Mouse (Mus musculus): Measurements from ENCODE around the gene Slc44a4. TPM values are rescaled to one million over a fixed set of nuclear protein-coding genes. Genes with fewer than 3 reads are reported as not detected.
A peak's percentile ranks its signal among the peaks of the same experiment; 100 is the strongest.

The Slc44a4 gene
- 0.10 and 0.41 TPM in 2 replicates for polyA plus RNA-seq (2016; fragmentation: Nextera tagmentation; extraction: Ambion mirVana)

DNA sequence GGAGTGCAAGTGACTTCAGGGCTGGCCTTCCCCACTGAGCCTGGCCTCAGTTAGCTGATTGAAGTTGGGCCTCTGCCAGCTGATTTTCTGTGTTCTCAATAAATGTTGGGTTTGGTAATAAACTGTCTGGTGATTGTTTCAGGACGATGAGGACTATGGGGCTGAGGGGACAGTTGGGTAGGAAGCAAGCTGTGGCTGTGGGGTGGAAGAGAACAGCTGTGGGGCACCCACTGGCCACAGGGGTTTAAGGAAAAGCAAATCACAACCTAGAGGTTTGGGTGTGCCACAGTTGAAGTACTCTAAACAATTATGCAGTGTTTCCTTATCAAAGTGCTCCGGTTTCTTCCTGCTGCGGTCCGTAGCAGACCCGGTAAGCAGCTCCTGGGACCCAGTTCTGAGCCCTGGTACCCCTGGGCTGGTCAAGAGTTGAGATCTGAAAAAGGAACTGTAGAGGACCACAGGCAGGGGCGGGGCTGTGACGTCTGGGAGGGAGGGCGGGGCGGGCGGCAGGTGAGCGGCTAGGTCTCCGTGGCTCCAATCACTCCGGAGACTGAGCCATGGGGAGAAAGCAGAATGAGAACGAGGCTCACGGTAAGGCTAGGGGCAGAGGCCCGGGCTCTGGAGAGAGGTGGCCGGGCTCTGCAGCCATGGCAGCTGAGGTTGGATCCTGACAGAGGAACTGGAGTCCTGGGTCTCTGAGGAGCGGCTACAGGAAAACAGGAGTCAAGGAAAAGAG, at the start of gene Slc44a4:
TSS of gene Slc44a4 (plus strand) at position 537 of the 736 bp plus-strand sequence.
- no peaks in the 10 kb centered on the region for H3K27me3 ChIP-seq (ENCODE audit: insufficient read depth, poor library complexity, severe bottlenecking)
- H3K9me3 ChIP-seq: no peaks in the 10 kb centered on the region
- no peak for DNase-seq (ENCODE audit: low spot score)
- H3K36me3 ChIP-seq: peaks cover 47% of the 10 kb centered on the region
- WGBS: 38% methylated on average over 18 of the region's 18 CpGs
- no peak within 1 kb of the TSS; the same call in 1 of the 2 replicates for H3K4me3 ChIP-seq
- peaks cover 23% of the 10 kb centered on the region for H3K4me1 ChIP-seq
- 0 out of 2 replicates have a peak within 1 kb of the TSS, but pooled peaks have one; percentile 2 for H3K27ac ChIP-seq

DNA sequence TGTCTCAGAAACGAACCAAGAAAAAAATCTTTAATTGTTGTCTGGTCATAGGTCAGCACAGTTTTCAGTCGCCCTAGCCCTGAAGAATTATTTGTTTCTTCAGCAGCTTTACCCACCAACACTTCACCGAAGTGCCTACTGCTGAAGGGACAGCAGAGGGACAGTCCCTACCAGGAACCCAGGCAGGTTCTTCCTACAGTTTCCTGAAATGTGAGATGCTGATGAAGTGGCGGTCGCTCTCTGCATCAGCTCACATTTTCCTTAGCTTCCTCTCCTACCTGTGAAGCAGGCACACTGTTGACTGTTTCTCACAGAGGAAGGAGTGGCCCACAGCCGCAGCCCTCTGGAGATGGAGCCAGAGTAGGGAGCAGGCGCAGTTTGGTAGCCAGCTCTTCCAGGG, 48.3 kb upstream of the Slc44a4 start:
- Histone ChIP-seq H3K36me3 (no peaks in the 10 kb centered on the region), H3K27me3 (ENCODE audit: insufficient read depth, poor library complexity, severe bottlenecking) (peaks cover 27% of the 10 kb centered on the region; the same call in 1 of the 2 replicates), H3K4me3 (no peak overlapping the region), H3K9me3 (no peaks in the 10 kb centered on the region), H3K4me1 (no peaks in the 10 kb centered on the region), H3K27ac (no peak overlapping the region)
- 58% methylated on average over 7 of the region's 7 CpGs for WGBS
- no peak for DNase-seq (ENCODE audit: low spot score)

DNA sequence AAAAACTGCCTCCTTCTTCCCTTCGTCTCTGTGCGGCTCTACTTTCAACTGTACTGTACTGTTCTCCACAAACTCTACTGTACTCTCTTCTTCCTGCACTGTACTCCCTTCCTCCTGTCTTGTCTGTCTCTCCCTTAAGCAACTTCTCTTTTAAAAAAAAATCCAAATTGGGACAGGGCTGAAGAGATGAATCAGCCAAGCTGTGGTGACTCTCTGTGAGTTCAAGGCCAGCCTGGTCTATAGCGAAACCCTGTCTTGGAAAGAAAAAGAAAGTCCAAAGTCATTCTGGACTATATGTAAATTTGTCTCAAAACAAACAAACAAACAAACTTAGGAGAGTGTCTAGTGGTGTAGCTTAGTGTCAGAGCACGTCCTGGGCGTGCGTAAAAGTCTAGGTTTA, 39.9 kb upstream of the Slc44a4 start:
- no peak overlapping the region for H3K4me3 ChIP-seq
- DNase-seq (ENCODE audit: low spot score): no peak
- peaks cover 2% of the 10 kb centered on the region for H3K4me1 ChIP-seq
- no peaks in the 10 kb centered on the region for H3K9me3 ChIP-seq
- no peaks in the 10 kb centered on the region for H3K36me3 ChIP-seq
- WGBS: 89% methylated on average over 6 of the region's 6 CpGs
- H3K27me3 ChIP-seq (ENCODE audit: insufficient read depth, poor library complexity, severe bottlenecking): peaks cover 9% of the 10 kb centered on the region; the same call in 1 of the 2 replicates
- no peak overlapping the region for H3K27ac ChIP-seq

DNA sequence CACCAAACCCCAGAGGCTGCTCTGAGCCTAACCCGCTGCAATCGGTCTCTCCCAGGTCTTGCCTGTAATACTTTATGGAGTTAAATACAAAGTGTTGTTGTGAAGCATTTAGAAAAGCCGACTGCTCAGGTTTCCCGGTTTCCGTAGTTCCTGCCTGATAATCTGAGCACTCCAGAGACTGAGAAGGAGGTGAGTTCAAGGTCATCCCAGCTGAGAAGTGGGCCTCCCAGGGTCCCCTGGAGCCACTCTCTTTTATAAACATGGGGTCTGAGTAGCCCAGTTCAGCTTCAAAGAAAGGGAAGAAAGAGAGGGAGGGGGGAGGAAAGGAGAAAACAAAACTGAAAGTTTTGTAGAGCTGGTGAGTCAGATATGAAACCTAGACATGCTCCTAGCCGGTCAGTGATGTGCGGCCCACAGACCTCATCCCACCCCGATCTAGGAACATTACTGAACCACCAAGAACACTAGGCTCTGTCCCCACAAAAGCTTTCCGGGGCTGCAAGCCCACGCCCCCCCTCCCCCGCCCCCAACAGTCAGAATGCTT, 34.9 kb upstream of the Slc44a4 start, which contains the start of gene Zbtb12:
TSS of gene Zbtb12 (plus strand) at position 148 of the 544 bp plus-strand sequence.
- H3K27ac ChIP-seq: peak within 1 kb of the TSS; percentile 52
- H3K4me1 ChIP-seq: peaks cover 25% of the 10 kb centered on the region
- H3K9me3 ChIP-seq: no peaks in the 10 kb centered on the region
- peaks cover 22% of the 10 kb centered on the region; the same call in 1 of the 2 replicates for H3K27me3 ChIP-seq (ENCODE audit: insufficient read depth, poor library complexity, severe bottlenecking)
- WGBS: 60% methylated on average over 11 of the region's 11 CpGs
- H3K4me3 ChIP-seq: no peak within 1 kb of the TSS
- H3K36me3 ChIP-seq: no peaks in the 10 kb centered on the region
- DNase-seq (ENCODE audit: low spot score): no peak

DNA sequence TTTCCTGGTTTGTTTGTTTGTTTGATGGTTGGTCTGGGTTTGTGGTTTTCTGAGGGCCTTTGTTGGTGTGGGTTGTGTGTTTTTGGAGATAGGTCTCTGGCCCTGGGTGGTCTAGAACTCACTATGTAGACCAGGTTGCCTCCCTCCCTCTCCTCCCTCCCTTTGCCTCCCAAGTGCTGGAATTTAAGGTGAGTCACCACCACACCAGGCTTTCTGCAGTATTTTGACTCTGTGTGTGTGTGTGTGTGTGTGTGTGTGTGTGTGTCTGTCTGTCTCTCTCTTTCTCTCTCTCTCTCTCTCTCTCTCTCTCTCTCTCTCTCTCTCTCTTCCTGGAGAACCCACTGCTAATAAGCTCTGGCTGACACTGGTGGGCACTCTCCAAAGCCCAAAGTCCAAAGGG, 33.1 kb upstream of the Slc44a4 start:
- no peak for DNase-seq (ENCODE audit: low spot score)

DNA sequence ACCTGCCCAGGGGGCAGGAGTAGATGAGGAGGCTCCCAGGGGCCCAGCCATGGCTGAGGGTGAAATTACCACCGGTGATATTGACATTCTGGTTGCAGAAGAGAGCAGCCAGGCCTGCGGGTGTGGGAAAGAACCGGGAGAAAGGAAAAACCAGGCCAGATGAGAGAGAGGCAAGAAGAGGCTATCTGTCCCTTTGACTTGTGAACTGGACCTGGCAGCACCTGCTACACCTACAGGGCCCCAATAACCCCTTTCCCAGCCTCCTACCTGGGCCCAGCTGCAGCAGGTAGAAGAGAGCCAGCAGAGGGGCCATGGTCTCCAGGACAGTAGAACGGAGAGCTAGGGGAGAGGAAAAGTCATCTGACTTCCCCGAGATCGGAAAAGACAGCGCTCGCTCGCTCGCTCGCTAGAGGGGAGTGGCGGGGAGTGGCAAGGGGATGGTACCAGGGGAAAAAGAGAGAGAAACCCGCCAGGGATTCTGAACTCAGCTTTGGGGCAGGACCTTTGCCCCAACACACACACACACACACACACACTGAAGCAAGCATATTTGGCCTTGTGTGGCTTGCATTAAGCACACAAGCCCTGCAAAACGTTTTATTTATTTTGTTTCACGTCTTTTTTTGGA, 32.5 kb upstream of the Slc44a4 start, which contains the start of gene Gm20547:
TSS of gene Gm20547 (minus strand) at position 360 of the 628 bp plus-strand sequence.
- DNase-seq (ENCODE audit: low spot score): no peak
- 9% methylated on average over 15 of the region's 15 CpGs for WGBS
- Histone ChIP-seq H3K27me3 (ENCODE audit: insufficient read depth, poor library complexity, severe bottlenecking) (peaks cover 16% of the 10 kb centered on the region; the same call in 1 of the 2 replicates), H3K9me3 (no peaks in the 10 kb centered on the region), H3K4me1 (peaks cover 25% of the 10 kb centered on the region), H3K36me3 (no peaks in the 10 kb centered on the region), H3K4me3 (peak within 1 kb of the TSS; percentile 43; the same call in 1 of the 2 replicates), H3K27ac (no peak within 1 kb of the TSS)

More for the DNA sequence above, 33.1 kb upstream of the Slc44a4 start:
- peak overlapping the region; percentile 43; the same call in 1 of the 2 replicates for H3K4me3 ChIP-seq
- peaks cover 22% of the 10 kb centered on the region; the same call in 1 of the 2 replicates for H3K27me3 ChIP-seq (ENCODE audit: insufficient read depth, poor library complexity, severe bottlenecking)
- H3K9me3 ChIP-seq: no peaks in the 10 kb centered on the region
- H3K27ac ChIP-seq: no peak overlapping the region
- peaks cover 25% of the 10 kb centered on the region for H3K4me1 ChIP-seq
- no peaks in the 10 kb centered on the region for H3K36me3 ChIP-seq

DNA sequence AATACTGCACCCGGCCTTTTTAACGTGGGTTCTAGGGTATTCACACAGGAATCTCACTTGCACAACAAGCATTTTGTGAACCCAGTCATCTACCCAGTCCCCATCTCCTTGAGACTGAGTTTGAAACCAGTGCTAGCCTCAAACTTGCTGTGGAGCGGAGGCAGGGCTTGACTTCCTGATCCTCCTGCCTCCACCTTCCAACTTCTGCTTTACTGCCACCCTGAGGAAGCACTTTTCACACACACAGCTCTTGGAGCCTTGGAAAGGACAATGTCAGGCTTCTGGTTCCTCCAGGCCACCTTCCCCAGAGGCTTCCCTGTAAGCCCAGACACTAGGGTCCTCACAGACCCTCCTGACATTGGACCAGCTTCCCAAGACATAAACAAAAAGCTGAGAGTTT, 30.9 kb upstream of the Slc44a4 start:
- 67% methylated on average over 3 of the region's 3 CpGs for WGBS
- Histone ChIP-seq H3K36me3 (no peaks in the 10 kb centered on the region), H3K4me1 (peaks cover 25% of the 10 kb centered on the region), H3K9me3 (no peaks in the 10 kb centered on the region), H3K27ac (no peak overlapping the region), H3K27me3 (ENCODE audit: insufficient read depth, poor library complexity, severe bottlenecking) (peaks cover 16% of the 10 kb centered on the region; the same call in 1 of the 2 replicates), H3K4me3 (no peak overlapping the region)
- DNase-seq (ENCODE audit: low spot score): no peak

DNA sequence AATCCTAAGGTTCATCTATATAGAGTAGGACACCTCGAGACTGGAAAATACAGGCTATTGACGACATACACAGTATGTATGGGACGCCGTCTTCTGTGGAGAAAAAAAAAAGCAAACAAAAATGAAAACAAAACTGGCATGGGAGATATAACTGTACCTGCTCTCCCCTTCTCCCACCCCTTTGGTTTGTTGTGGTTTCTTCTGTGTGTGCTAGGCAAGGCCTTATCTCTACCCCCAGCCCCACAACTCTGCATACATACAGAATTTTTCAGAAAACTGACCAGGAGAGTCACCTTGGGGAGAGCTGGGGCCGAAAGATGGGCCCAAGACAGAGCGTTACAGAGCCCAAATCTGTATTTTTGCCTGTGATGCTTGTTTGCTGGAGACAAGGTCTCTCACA, 29.6 kb upstream of the Slc44a4 start:
- H3K4me3 ChIP-seq: no peak overlapping the region
- WGBS: 84% methylated on average over 6 of the region's 6 CpGs
- DNase-seq (ENCODE audit: low spot score): no peak
- peaks cover 16% of the 10 kb centered on the region; the same call in 1 of the 2 replicates for H3K27me3 ChIP-seq (ENCODE audit: insufficient read depth, poor library complexity, severe bottlenecking)
- no peaks in the 10 kb centered on the region for H3K9me3 ChIP-seq
- no peaks in the 10 kb centered on the region for H3K36me3 ChIP-seq
- no peak overlapping the region for H3K27ac ChIP-seq
- H3K4me1 ChIP-seq: peaks cover 19% of the 10 kb centered on the region

DNA sequence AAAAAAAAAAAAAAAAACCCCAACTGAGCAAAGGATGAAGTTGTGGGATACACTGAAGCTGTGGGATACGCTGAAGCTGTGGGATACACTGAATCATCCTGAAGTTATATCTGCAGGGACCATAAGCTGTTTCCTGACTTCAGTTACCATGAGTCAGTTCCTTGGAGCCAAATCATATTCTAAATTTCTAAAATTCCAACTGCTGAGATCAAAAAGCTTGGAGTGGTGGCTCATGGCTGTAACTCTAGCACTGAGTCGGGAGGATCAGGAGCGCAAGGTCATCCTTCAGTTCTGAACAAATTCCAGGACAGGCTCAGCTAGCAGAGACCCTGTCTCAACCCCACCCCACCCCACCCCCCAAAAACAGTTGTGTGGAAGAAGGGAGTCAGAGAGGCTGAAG, 28.7 kb upstream of the Slc44a4 start:
- DNase-seq (ENCODE audit: low spot score): no peak
- no peaks in the 10 kb centered on the region for H3K36me3 ChIP-seq
- no peak overlapping the region for H3K4me3 ChIP-seq
- no peak overlapping the region for H3K27ac ChIP-seq
- no peaks in the 10 kb centered on the region for H3K9me3 ChIP-seq
- 68% methylated on average over 3 of the region's 3 CpGs for WGBS
- H3K27me3 ChIP-seq (ENCODE audit: insufficient read depth, poor library complexity, severe bottlenecking): peaks cover 16% of the 10 kb centered on the region; the same call in 1 of the 2 replicates
- H3K4me1 ChIP-seq: peaks cover 18% of the 10 kb centered on the region

DNA sequence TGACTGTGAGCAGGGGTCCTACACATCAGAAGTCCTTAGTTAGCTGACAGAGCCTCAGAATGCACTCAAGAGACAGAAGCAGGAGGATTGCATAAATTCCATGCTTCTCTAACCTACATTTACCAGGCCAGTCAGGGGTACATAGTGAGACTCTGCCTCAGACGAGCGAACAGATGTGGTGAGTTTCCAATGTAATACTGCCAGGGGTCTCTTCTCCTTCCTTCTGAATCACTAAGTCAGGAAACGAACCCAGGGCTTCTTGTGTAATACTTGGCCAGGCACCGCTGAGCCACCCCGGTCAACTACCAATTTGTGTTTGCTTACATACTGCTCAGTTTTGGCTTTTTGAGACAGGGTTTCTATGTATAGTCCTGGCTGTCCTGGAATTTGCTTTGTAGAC, 26.3 kb upstream of the Slc44a4 start:
- DNase-seq (ENCODE audit: low spot score): no peak
- H3K27me3 ChIP-seq (ENCODE audit: insufficient read depth, poor library complexity, severe bottlenecking): 0 out of 2 replicates have a peak, but pooled peaks cover 2% of the 10 kb centered on the region
- no peaks in the 10 kb centered on the region for H3K36me3 ChIP-seq
- WGBS: 79% methylated on average over 5 of the region's 5 CpGs
- no peak overlapping the region for H3K27ac ChIP-seq
- no peak overlapping the region for H3K4me3 ChIP-seq
- H3K9me3 ChIP-seq: no peaks in the 10 kb centered on the region
- peaks cover 10% of the 10 kb centered on the region; the same call in 1 of the 2 replicates for H3K4me1 ChIP-seq

DNA sequence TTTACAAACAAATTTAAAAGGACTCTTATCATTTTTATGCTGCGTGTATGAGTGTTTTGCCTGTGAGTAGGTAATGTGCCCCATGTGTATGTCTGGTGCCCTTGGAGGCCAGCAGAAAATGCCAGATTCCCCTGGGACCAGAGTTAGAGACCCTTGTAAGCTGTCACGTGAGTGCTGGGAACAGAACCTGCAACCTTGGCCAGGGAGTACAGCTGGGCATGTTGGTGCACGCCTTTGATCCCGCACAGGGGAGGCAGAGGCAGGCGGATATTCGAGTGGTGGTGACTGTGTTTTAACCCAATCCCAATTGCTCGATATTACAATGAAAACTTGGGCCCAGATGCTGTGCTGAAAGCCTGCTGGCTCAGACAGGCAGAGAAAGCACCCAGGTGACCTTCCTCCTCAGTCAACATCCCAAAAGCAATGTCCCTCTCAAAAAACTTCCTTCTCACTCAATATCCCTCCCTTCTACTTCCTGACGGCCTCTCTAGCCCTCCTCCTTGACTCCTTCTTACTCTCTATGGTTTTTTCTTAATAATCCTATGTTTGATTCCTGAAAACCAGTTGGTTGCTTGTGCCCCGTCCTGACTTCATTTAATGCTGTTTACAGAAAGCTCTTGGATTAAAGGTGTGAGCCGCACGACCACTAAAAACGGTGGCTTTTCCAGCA, 24.1 kb upstream of the Slc44a4 start:
- Histone ChIP-seq H3K27ac (no peak overlapping the region), H3K27me3 (ENCODE audit: insufficient read depth, poor library complexity, severe bottlenecking) (no peaks in the 10 kb centered on the region), H3K36me3 (no peaks in the 10 kb centered on the region), H3K4me3 (no peak overlapping the region), H3K9me3 (no peaks in the 10 kb centered on the region), H3K4me1 (peaks cover 15% of the 10 kb centered on the region)
- WGBS: 82% methylated on average over 12 of the region's 12 CpGs
- DNase-seq (ENCODE audit: low spot score): no peak

DNA sequence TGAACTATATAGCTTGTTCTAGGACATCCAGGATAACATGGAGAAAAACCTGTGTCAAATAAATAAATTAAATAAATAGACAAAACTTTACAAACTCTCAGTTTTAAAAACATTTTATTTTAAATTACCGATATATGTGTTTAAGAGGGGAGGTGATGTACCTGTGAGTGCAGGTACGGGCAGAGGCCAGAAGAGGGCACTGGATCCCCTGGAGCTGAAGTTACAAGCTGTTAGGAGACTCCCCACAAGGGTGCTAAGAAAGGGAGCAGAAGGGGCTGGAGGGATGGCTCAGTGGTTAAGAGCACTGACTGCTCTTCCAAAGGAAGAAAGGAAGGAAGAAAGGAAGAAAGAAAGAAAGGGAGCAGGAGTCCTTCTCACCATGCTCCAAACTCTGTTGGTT, 22.9 kb upstream of the Slc44a4 start:
- Histone ChIP-seq H3K36me3 (peaks cover 10% of the 10 kb centered on the region), H3K27ac (no peak overlapping the region), H3K9me3 (no peaks in the 10 kb centered on the region), H3K4me3 (no peak overlapping the region), H3K27me3 (ENCODE audit: insufficient read depth, poor library complexity, severe bottlenecking) (no peaks in the 10 kb centered on the region), H3K4me1 (peaks cover 26% of the 10 kb centered on the region)
- no peak for DNase-seq (ENCODE audit: low spot score)
- WGBS: 88% methylated on average over 2 of the region's 2 CpGs
